Mouse (Mus musculus) midbrain, embryonic 11.5 days (tissue): ENCODE measurements around the gene Cycs. TPM values are rescaled to one million over a fixed set of nuclear protein-coding genes. Genes with fewer than 3 reads are reported as not detected.

Experiments used
- ATAC-seq: fragments of 200-750 bp; cut with Nextera tagmentation; 2 replicates; pipeline ENCODE4 v1.8.0; 2017; ENCODE audit warnings: moderate TSS enrichment, moderate library complexity; ENCODE audit not compliant: low FRiP score
- DNase-seq: peaks from one replicate; pipeline ENCODE4 v3.0.0; 2015; ENCODE audit warnings: low spot score; ENCODE audit errors: missing footprints
- H3K27ac ChIP-seq: fragments of 300-500 bp; sonication (generic); 2 replicates; pipeline ENCODE4 v1.5.1; 2014; ENCODE audit warnings: low read depth, low read length
- H3K27me3 ChIP-seq: fragments of 300-500 bp; sonication (generic); 2 replicates; pipeline ENCODE4 v1.6.1; 2014; ENCODE audit warnings: mild to moderate bottlenecking, low read length, moderate library complexity, mixed read lengths; ENCODE audit not compliant: control insufficient read depth, insufficient read depth
- H3K36me3 ChIP-seq: fragments of 300-500 bp; sonication (generic); 2 replicates; pipeline ENCODE4 v1.6.1; 2014; ENCODE audit warnings: mild to moderate bottlenecking, low read length, moderate library complexity, mixed read lengths; ENCODE audit not compliant: control insufficient read depth, insufficient read depth
- H3K4me1 ChIP-seq: fragments of 300-500 bp; sonication (generic); 2 replicates; pipeline ENCODE4 v1.6.1; 2014; ENCODE audit warnings: low read length; ENCODE audit not compliant: control insufficient read depth, insufficient read depth
- H3K4me2 ChIP-seq: fragments of 300-500 bp; sonication (generic); 2 replicates; pipeline ENCODE4 v1.6.1; 2014; ENCODE audit warnings: mild to moderate bottlenecking, moderate library complexity
- H3K4me3 ChIP-seq: fragments of 300-500 bp; sonication (generic); 2 replicates; pipeline ENCODE4 v1.5.1; 2014; ENCODE audit warnings: low read depth, low read length
- H3K9ac ChIP-seq: fragments of 300-500 bp; sonication (generic); 2 replicates; pipeline ENCODE4 v1.6.1; 2014; ENCODE audit warnings: low read length
- H3K9me3 ChIP-seq: fragments of 300-500 bp; sonication (generic); 2 replicates; pipeline ENCODE4 v1.6.1; 2016; ENCODE audit warnings: low read length; ENCODE audit not compliant: control insufficient read depth
- WGBS: fragments of 180-500 bp; shearing (Covaris S2); extraction: QIAGEN DNeasy Blood & Tissue Kit; methylation state at CpG from one replicate; pipeline ENCODE4 v1.1.7; 2014; 5-methylcytosine and 5-hydroxymethylcytosine counted together
- polyA plus RNA-seq: library from polyadenylated mRNA; unstranded; fragments of >200 nt; fragmentation: Nextera tagmentation; extraction: Ambion mirVana; gene quantifications from 2 replicates; pipeline ENCODE4 v1.2.1, GENCODE M21; 2014

Cycs gene
- polyA plus RNA-seq, 1 experiment from 2014 or later = 80.5 TPM

DNA sequence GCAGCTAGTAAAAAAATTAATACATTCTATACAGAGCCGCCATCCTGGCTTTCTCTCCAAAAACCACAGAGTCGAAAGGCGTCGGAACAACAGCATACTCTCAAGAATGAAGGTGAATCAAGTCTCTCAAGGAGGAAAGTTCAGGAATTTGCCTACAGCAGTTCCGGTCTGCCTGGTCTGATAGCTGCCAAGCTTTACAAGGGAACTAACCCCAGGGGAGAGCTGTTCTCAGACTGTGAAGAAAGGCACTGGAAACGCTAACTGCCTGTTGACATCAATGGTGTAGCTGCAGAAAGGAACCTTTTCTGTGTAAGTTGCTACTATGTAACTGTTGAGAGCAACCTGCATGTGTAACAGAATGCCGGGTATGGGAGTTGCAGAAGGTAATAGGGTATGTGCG, 34.4 kb downstream of the Cycs start:
- 83% methylated on average over 8 of the region's 8 CpGs for WGBS
- Histone ChIP-seq H3K27ac (no peak overlapping the region), H3K9ac (no peak overlapping the region), H3K4me1 (no peaks in the 10 kb centered on the region), H3K36me3 (no peaks in the 10 kb centered on the region), H3K9me3 (no peaks in the 10 kb centered on the region), H3K4me3 (no peak overlapping the region), H3K27me3 (no peaks in the 10 kb centered on the region), H3K4me2 (no peak overlapping the region)
- DNase-seq (no peak), ATAC-seq (no peak)

DNA sequence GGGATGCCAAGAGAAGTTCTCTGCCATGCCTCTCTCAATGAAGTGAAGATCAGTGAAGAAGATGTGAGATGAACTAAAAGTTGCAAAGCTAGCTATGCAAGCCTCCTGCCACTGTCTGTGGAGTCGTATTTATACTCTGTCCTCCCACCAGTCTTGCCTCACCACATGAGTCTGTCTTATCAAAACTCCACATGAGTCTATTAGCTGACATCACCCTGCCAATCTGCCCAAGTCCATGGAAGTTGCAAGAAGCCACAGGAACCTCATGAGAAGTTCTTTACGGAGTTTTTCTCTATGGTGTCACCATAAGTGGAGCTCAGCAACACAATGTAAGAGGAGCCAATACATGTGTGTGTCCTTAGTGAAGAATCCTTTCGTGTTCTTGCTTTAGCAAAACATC, 35.3 kb downstream of the Cycs start:
- Histone ChIP-seq H3K36me3 (no peaks in the 10 kb centered on the region), H3K27ac (no peak overlapping the region), H3K4me2 (no peak overlapping the region), H3K27me3 (no peaks in the 10 kb centered on the region), H3K9me3 (no peaks in the 10 kb centered on the region), H3K4me1 (no peaks in the 10 kb centered on the region), H3K9ac (no peak overlapping the region), H3K4me3 (no peak overlapping the region)
- no peak for ATAC-seq
- no peak for DNase-seq
- 87% methylated on average over 3 of the region's 3 CpGs for WGBS

DNA sequence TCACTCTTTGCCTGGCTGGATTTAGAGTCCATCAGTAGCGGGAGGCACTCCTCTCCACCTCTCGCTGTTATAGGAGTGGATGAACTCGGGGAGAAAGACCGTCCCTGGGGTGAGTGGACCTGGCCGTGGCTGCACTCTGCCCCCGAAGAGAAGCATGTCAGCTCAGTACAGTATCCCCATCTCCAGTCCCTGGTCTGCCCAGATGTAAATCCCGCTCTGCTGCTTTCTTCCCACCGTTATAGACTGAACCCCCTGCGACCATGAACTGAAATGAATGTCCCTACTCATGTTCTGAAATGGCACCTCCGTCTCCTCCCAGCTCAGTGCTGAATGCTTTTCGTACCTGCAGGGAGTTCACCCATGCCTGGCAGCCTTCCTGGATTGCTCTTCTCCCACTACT, 37.1 kb downstream of the Cycs start:
- Histone ChIP-seq H3K9me3 (no peaks in the 10 kb centered on the region), H3K4me1 (no peaks in the 10 kb centered on the region), H3K27ac (no peak overlapping the region), H3K27me3 (no peaks in the 10 kb centered on the region), H3K9ac (no peak overlapping the region), H3K36me3 (no peaks in the 10 kb centered on the region), H3K4me2 (no peak overlapping the region), H3K4me3 (no peak overlapping the region)
- DNase-seq = no peak
- 92% methylated on average over 11 of the region's 11 CpGs for WGBS
- no peak for ATAC-seq

DNA sequence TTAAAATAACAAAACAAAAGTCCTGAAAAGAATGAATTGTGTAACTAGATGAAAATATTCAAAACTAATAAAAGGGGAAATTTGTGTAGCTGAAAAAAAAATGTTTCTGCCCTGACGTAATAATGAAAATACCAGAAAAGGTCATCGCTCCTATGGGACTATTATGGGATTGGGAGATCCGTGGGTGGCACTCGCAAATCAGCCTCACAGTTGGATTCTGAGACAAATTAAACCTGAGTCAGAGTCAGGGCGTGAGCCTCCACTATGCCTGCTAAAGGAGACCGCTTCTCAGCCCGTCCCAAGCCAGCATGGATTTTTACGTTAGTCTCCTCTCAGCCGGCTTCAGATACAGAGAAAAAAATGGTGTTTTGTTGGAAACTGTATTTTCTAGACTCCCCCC, 38.9 kb downstream of the Cycs start:
- no peak overlapping the region for H3K4me2 ChIP-seq
- H3K4me3 ChIP-seq = no peak overlapping the region
- ATAC-seq (no peak), DNase-seq (no peak)
- H3K36me3 ChIP-seq = no peaks in the 10 kb centered on the region
- no peak overlapping the region for H3K27ac ChIP-seq
- H3K4me1 ChIP-seq = no peaks in the 10 kb centered on the region
- WGBS = 74% methylated on average over 9 of the region's 9 CpGs
- H3K9ac ChIP-seq = no peak overlapping the region
- no peaks in the 10 kb centered on the region for H3K9me3 ChIP-seq
- no peaks in the 10 kb centered on the region for H3K27me3 ChIP-seq

DNA sequence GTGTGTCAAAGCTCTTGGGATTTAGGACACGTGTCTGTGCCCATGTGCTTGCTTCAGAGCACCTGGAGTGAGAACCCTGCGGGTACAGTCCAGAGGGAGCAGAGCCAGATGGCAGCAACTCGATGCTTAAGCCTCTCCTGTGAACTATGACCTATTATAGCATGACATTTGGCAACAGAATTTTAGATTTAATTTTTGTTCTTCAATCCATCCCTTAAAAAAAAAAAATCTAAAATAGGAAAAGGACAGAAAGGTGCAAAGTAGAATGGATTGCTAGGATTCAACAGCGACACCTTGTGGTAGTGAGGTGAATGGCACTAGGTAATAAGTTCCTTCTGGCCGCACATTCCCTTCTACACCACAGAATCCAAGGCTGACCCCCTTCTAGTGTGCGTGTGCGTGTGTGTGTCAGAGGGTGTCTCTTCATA, 39.7 kb downstream of the Cycs start:
- H3K4me2 ChIP-seq = no peak overlapping the region
- no peaks in the 10 kb centered on the region for H3K9me3 ChIP-seq
- no peak overlapping the region for H3K4me3 ChIP-seq
- ATAC-seq = no peak
- H3K9ac ChIP-seq = no peak overlapping the region
- no peak overlapping the region for H3K27ac ChIP-seq
- peak; percentile 95 for DNase-seq
- WGBS = 25% methylated on average over 7 of the region's 7 CpGs
- no peaks in the 10 kb centered on the region for H3K36me3 ChIP-seq
- H3K27me3 ChIP-seq = no peaks in the 10 kb centered on the region
- no peaks in the 10 kb centered on the region for H3K4me1 ChIP-seq

DNA sequence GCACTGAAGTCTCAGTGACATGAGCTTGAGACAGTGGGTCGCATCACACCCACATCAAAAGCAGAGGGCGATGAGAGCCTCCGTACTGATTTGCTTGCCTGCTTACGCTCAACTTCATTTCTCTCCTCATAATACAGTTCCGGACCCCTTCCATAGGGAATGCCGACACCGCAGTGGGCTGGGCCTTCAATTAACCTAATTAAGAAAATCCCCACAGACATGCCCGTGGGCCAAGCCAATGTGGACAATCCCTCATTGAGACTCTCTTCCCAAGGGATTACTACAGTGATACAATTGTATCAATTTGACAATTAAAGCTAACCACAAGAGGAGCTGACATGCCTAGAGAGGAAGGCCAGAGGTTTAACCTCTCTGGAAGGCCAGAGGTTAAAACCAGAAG, 40.5 kb downstream of the Cycs start:
- Histone ChIP-seq H3K27ac (no peak overlapping the region), H3K4me3 (no peak overlapping the region), H3K4me1 (no peaks in the 10 kb centered on the region), H3K27me3 (no peaks in the 10 kb centered on the region), H3K36me3 (no peaks in the 10 kb centered on the region), H3K9me3 (no peaks in the 10 kb centered on the region), H3K9ac (no peak overlapping the region), H3K4me2 (no peak overlapping the region)
- WGBS = 82% methylated on average over 8 of the region's 8 CpGs
- ATAC-seq (no peak), DNase-seq (no peak)

DNA sequence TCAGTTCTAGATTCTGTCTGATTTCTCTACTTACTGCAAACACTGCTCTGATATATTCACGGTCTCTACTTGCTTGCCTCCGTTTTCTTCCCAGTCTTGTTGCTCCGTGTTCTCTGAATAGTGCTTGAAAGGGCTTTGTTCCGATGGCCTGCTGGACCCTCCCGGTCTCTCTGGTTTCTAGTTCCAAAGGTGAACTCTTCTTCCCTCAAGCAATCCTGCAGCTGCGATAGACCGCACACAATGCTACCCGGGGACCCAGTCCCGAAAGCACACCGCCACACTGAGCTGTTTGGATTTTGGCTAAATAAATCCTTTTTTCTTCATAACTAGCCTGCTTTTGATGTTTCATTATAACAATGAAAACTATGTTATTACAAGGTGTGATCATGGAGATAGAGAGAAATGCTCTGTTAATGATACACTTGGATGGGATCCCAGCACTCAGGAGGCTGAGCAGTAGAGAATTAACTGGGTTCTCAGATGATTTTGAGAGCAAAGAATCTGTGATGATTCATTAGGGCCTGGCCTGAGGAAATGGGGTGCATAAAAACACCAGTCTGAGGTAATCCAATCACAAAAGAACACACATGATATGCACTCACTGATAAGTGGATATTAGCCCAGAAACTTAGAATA, 42.0 kb downstream of the Cycs start:
- Histone ChIP-seq H3K9ac (no peak overlapping the region), H3K4me2 (no peak overlapping the region), H3K9me3 (no peaks in the 10 kb centered on the region), H3K27ac (no peak overlapping the region), H3K27me3 (no peaks in the 10 kb centered on the region), H3K36me3 (no peaks in the 10 kb centered on the region), H3K4me1 (no peaks in the 10 kb centered on the region), H3K4me3 (no peak overlapping the region)
- ATAC-seq (no peak), DNase-seq (no peak)
- WGBS = 91% methylated on average over 10 of the region's 10 CpGs

DNA sequence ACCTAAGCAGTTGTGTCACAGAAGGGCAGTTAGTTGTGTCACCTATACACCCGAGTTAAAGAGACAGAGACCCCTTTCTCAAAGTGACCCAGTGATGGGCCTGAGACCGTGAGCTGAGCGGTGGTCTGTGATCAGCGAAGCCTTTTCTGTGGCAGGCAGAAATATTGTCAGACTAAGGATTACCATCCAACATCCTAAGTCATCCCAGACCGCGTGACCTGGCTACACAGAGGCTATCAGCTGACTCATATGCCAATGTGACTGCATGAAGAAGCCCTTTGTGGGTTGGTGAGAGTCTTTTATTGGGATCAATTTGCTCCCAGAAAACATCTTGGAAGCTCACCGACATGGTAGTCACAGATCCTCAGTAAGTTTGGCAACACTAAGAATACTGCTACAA, 43.6 kb downstream of the Cycs start:
- H3K9me3 ChIP-seq = no peaks in the 10 kb centered on the region
- no peak for ATAC-seq
- no peaks in the 10 kb centered on the region for H3K4me1 ChIP-seq
- no peak overlapping the region for H3K27ac ChIP-seq
- no peak overlapping the region for H3K4me2 ChIP-seq
- no peak overlapping the region for H3K4me3 ChIP-seq
- no peaks in the 10 kb centered on the region for H3K36me3 ChIP-seq
- DNase-seq = no peak
- 92% methylated on average over 7 of the region's 7 CpGs for WGBS
- H3K9ac ChIP-seq = no peak overlapping the region
- no peaks in the 10 kb centered on the region for H3K27me3 ChIP-seq

DNA sequence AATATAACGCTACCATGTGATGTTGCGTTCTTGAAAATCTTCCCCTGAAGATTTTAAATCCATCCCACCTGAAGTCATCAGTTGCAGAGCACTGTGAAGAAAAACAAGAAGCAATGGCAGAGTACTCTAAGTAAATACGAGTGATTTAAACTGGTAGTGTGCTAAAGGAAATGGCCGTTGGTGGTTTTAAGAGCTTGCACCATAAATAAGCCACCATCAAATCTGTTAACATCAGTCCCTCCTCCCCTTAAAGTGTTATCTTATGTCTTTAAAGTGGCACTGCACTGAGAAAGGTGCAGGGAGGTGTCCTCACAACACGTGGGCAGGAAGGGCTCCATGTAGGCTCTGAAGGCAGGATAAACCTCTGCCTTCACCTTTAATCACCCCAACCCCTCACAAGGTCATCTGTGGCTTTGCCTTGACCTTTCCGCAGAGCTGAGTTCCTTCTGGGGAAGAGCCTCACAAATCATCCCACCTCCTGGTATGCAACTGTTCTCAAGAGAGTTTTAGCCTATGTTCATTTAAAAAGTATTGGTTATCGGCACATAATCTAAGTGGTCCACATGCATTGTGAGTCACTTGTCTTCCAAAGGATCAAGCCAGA, 44.7 kb downstream of the Cycs start:
- 82% methylated on average over 7 of the region's 7 CpGs for WGBS
- Histone ChIP-seq H3K9ac (no peak overlapping the region), H3K4me2 (no peak overlapping the region), H3K9me3 (no peaks in the 10 kb centered on the region), H3K4me3 (no peak overlapping the region), H3K27ac (no peak overlapping the region), H3K27me3 (no peaks in the 10 kb centered on the region), H3K4me1 (no peaks in the 10 kb centered on the region), H3K36me3 (no peaks in the 10 kb centered on the region)
- ATAC-seq (no peak), DNase-seq (no peak)
